Mouse (Mus musculus): ENCODE measurements at regions not wholly inside any gene's neighbourhood (a gene's known extent, or its start where the extent isn't known, plus 50 kb on each side); places are given as distances from the start of the nearest gene placed in this dataset.
"Not testable (repeated sequence)": the region's sequence is repeated elsewhere in the genome, so short reads cannot be mapped to it uniquely, and the experiment has no call there.

DNA sequence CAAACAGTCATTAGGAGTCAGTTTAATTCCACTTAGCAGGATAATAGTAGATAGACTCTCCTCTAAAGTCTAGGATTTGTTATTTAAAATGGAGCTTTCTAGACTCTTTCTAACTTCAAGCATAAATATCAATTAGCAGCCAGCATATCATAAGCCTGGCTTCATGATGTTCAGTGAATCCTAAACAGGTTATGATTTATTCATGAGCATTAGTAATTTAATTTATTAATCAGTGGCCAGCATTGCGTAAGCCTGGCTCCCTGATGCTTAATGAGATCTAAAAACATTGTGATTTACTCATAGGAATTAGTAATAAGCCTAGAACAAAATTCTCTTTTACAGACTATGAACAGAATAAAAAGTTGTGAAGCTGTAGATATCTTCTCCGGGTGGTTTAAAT lies 64.6 kb upstream of the Rmdn2 start:
- DNase-seq (ENCODE audit: low read depth, low spot score), result no peak

DNA sequence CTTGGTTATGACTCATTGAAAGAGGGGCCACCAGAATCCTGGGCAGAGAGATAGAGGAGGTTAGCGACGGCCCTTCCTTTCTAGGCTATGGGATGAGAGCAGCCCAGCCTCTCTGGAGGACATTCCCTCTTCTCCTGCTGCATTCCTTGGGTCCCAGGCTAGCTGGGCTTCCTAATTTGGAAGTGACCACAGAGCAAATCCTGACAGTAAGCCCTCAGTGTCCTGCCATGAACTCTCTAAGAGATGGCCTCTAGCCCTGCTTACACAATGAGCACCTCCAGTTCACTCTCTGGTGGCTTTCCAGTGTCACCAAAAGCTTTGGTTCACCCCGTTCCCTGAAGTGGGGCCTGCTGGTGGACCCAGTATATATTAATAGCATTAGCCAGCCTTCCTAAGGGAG lies 64.1 kb upstream of the Rmdn2 start:
- no peak for DNase-seq (ENCODE audit: low read depth, low spot score)

DNA sequence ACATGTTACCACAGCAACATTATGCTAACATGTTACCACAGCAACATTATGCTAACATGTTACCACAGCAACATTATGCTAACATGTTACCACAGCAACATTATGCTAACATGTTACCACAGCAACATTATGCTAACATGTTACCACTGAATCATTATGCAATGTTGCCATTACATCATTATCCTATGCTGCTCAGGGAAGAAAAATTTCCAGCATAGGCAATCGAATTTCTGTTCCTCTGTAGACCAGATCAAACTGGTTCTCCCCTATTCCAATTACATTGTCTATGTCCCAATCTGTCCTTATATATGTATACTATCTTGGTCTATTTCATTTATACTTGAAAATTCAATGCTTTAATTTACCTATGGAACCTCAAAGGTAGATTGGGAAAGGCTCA lies 61.3 kb upstream of the Rmdn2 start:
- DNase-seq (ENCODE audit: low read depth, low spot score), result not testable (repeated sequence)

DNA sequence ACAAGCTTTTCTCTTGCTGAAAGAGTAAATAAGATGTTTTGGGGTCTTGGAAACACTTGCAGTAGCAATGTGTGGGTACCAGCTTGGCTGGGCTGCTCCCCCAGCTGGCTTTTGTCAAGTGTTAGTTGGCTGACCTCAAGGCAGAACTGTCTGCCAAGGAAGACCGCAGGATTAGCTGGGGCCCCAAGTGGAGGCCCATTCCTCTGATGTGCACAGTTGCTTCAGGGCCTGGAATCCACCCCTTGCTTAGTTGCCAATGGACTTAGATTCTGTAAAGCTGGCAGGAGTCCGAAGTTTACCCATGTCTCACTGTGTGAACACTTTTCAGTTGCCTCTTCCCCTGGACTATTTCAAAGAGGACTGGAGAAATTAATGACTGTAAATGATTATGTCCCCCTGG lies 57.8 kb upstream of the Rmdn2 start:
- no peak for DNase-seq (ENCODE audit: low read depth, low spot score)

DNA sequence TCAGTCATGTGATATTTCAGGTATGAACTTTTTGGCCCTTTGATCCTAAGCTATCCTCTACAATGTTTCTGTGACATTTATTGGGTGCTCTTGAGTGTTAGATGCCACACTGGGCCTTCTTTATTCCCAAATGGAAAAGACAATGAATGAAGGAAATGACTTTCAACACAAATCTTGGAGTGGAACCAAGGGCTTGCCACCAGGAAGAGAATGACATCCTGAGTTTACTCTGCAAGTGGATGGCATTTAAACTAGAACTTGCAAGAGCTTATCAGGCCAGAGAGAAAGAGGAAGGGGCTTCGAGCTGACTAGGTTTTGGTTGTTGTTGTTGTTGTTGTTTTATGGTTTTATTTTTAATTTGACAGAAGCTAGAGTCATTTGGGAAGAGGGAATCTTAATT lies 56.1 kb upstream of the Rmdn2 start:
- DNase-seq (ENCODE audit: low read depth, low spot score), result no peak

All from ZHBTc4 (cell line).